Mouse (Mus musculus): ENCODE results near the gene Fam198b.

GRCm38 (mm10) chr3:79875471-79875870 is 8.9 kb upstream of the Fam198b start:
- no peak for TF ChIP-seq CTCF (IDR thresholded peaks at IDR 0.05)
- no peak for TF ChIP-seq EP300 (IDR thresholded peaks at IDR 0.05)
